Mouse (Mus musculus): ENCODE data around the gene Abhd10. TPM values are rescaled to one million over a fixed set of nuclear protein-coding genes. Genes with fewer than 3 reads are reported as not detected.

Gene Abhd10
- total and polyA plus RNA-seq, 2 experiments from 2014 or later: 27.4 to 33.4 TPM

DNA sequence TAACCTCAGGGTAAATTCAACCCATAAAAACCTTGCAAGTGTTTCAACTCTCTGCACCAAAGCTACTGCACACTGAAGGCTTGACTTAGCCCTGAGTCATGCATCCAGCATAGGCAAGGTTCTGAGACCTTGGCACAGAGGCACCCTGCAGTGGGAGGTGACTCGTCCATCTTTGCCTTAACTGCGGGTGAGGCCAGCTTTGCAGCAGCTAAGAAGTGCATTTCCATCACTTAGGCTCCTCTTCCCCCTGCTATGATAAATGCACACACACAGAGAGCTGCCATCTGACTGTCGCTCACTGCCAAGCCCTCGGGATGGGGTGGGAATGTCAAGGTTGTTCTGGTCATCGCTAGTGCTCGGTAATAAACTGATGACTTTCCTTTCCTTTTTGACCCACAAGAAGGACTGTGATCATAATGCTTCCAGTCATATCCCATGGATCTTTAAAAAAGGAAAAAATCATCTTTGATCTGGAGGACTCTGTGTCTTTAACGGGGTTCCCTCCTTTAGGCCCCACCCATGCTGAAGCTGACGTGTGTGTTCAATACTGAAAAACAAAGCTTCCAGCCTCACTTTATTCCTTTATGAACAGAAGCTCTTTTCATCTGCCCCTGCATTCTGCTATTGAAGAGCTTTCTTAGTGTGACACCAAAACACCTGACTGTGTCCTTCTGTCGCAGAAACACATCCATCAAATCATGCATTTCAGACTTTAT lies 47.2 kb downstream of the Abhd10 start:
- DNase-seq (no peak), ATAC-seq (peak; percentile 65)
- H3K27me3 ChIP-seq (ENCODE audit: insufficient read depth, low read length): no peaks in the 10 kb centered on the region
- H3K4me3 ChIP-seq (ENCODE audit: low read depth, low read length): no peak overlapping the region
- H3K9ac ChIP-seq: no peak overlapping the region
- H3K9me3 ChIP-seq (ENCODE audit: low read length): no peaks in the 10 kb centered on the region
- TF ChIP-seq CTCF (IDR thresholded peaks at IDR 0.05; ENCODE audit: low read depth): no peak
- H3K27ac ChIP-seq (ENCODE audit: low read depth, low read length): no peak overlapping the region
- 62% methylated on average over 9 of the region's 9 CpGs for WGBS
- H3K36me3 ChIP-seq (ENCODE audit: insufficient read depth): no peaks in the 10 kb centered on the region
- H3K4me2 ChIP-seq (ENCODE audit: low read depth): no peak overlapping the region
- peaks cover under 1% of the 10 kb centered on the region; the same call in 1 of the 2 replicates for H3K4me1 ChIP-seq (ENCODE audit: insufficient read depth)

DNA sequence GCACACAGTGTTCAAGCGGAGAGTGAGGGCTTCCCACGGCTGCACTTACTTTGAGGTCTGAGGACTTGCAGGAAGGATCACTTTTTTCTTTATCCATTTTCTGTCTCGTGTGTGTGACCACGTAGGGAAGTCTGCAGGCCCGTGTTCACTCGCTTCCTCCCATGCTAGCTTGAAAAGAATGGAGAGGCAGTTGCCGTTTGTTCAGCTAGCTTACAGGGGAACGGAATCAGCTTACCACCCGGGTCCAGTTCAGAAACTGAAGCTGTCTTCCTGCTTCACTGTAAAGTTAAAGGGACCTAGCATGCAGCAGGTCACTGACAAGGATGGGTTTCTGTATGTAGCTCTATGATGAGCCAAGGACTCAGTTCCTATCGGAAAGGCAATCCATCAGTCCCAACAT lies 49.2 kb downstream of the Abhd10 start, which contains the start of gene Tmprss7:
Gene Tmprss7 (minus strand): TSS at position 101 of the 400 bp plus-strand sequence.
- H3K27ac ChIP-seq (ENCODE audit: low read depth, low read length): no peak within 1 kb of the TSS
- ATAC-seq (no peak), DNase-seq (no peak)
- H3K4me1 ChIP-seq (ENCODE audit: insufficient read depth): peaks cover 6% of the 10 kb centered on the region; the same call in 1 of the 2 replicates
- H3K27me3 ChIP-seq (ENCODE audit: insufficient read depth, low read length): no peaks in the 10 kb centered on the region
- no peak for TF ChIP-seq CTCF (IDR thresholded peaks at IDR 0.05; ENCODE audit: low read depth)
- H3K4me2 ChIP-seq (ENCODE audit: low read depth): no peak within 1 kb of the TSS
- no peaks in the 10 kb centered on the region for H3K36me3 ChIP-seq (ENCODE audit: insufficient read depth)
- H3K4me3 ChIP-seq (ENCODE audit: low read depth, low read length): no peak within 1 kb of the TSS
- no peaks in the 10 kb centered on the region for H3K9me3 ChIP-seq (ENCODE audit: low read length)
- no peak within 1 kb of the TSS for H3K9ac ChIP-seq
- WGBS: 61% methylated on average over 10 of the region's 10 CpGs

DNA sequence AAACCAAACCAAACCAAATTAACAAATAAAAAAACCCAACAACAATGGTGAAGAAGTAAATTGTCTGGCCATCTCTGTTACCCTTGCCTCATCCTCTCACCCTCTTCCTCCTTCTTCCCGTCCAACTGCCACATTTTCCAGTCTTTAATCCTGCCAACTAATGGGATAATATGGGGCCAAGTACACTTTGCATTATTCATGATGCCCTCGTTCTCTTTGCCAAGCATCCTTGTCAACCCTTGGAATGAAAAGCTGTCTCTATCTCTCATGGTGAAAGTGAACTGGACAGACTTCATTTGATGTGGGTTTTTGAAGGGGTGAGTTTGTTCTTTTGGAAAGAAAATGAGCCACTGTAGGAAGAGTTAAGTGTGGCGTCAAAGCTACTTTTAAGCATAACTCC lies 49.9 kb downstream of the Abhd10 start:
- peaks cover 6% of the 10 kb centered on the region; the same call in 1 of the 2 replicates for H3K4me1 ChIP-seq (ENCODE audit: insufficient read depth)
- H3K4me3 ChIP-seq (ENCODE audit: low read depth, low read length): no peak overlapping the region
- no peak overlapping the region for H3K4me2 ChIP-seq (ENCODE audit: low read depth)
- no peaks in the 10 kb centered on the region for H3K27me3 ChIP-seq (ENCODE audit: insufficient read depth, low read length)
- no peak overlapping the region for H3K27ac ChIP-seq (ENCODE audit: low read depth, low read length)
- H3K9me3 ChIP-seq (ENCODE audit: low read length): no peaks in the 10 kb centered on the region
- no peak for TF ChIP-seq CTCF (IDR thresholded peaks at IDR 0.05; ENCODE audit: low read depth)
- no peak overlapping the region for H3K9ac ChIP-seq
- no peak for DNase-seq
- ATAC-seq: no peak
- H3K36me3 ChIP-seq (ENCODE audit: insufficient read depth): no peaks in the 10 kb centered on the region
- 15% methylated on average over 3 of the region's 3 CpGs for WGBS

DNA sequence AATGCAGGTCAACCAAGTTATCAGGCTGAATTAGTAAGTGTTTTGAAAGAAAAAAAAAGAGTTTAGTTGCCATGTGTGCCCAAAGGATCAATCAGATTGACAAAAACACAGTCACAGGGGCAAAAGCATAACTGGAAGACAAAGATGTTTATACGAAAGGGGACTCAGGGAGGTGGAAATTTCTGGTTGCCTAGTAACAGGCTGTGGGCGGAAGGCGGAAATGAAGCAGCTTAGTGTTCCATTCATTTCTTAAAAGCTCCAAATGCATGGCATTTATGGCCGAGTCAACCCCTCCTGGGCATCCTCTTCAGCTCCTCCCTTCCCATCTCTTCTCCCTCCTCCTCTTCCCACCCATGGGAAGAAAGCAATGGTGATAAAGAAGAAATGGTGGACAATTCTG lies 52.6 kb downstream of the Abhd10 start:
- TF ChIP-seq CTCF (IDR thresholded peaks at IDR 0.05; ENCODE audit: low read depth): no peak
- H3K4me2 ChIP-seq (ENCODE audit: low read depth): no peak overlapping the region
- H3K9me3 ChIP-seq (ENCODE audit: low read length): no peaks in the 10 kb centered on the region
- H3K4me1 ChIP-seq (ENCODE audit: insufficient read depth): peaks cover 6% of the 10 kb centered on the region; the same call in 1 of the 2 replicates
- H3K27me3 ChIP-seq (ENCODE audit: insufficient read depth, low read length): no peaks in the 10 kb centered on the region
- H3K27ac ChIP-seq (ENCODE audit: low read depth, low read length): peak overlapping the region; percentile 54
- H3K36me3 ChIP-seq (ENCODE audit: insufficient read depth): no peaks in the 10 kb centered on the region
- DNase-seq (peak; percentile 82), ATAC-seq (peak; percentile 91)
- no peak overlapping the region for H3K4me3 ChIP-seq (ENCODE audit: low read depth, low read length)
- no peak overlapping the region for H3K9ac ChIP-seq
- 5% methylated on average over 4 of the region's 4 CpGs for WGBS

DNA sequence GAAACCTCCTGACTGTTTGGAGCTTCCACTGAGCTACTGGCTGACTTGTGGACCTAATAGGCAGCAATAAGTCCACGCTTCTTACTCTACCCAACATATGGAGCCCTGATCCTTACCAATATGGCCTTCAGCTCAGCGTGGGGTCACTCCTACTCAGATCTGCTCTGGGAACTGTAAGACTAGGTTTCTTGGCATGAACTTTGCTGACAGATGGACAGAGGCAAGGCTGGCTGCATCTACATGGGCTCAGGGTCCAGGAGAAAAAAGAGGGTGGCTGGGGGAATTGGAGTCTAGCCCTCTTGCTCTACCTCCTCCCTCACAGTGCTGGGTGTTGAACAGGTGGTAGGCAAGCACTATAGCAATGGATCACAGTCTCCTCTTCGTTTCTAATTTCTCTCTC lies 55.9 kb downstream of the Abhd10 start:
- no peak for ATAC-seq
- DNase-seq: no peak
- Histone ChIP-seq H3K9ac (no peak overlapping the region), H3K4me2 (ENCODE audit: low read depth) (no peak overlapping the region), H3K27me3 (ENCODE audit: insufficient read depth, low read length) (no peaks in the 10 kb centered on the region), H3K4me1 (ENCODE audit: insufficient read depth) (0 out of 2 replicates have a peak, but pooled peaks cover 6% of the 10 kb centered on the region), H3K36me3 (ENCODE audit: insufficient read depth) (no peaks in the 10 kb centered on the region), H3K27ac (ENCODE audit: low read depth, low read length) (no peak overlapping the region), H3K4me3 (ENCODE audit: low read depth, low read length) (no peak overlapping the region), H3K9me3 (ENCODE audit: low read length) (no peaks in the 10 kb centered on the region)
- TF ChIP-seq CTCF (IDR thresholded peaks at IDR 0.05; ENCODE audit: low read depth): no peak
- 68% methylated on average over 3 of the region's 3 CpGs for WGBS

DNA sequence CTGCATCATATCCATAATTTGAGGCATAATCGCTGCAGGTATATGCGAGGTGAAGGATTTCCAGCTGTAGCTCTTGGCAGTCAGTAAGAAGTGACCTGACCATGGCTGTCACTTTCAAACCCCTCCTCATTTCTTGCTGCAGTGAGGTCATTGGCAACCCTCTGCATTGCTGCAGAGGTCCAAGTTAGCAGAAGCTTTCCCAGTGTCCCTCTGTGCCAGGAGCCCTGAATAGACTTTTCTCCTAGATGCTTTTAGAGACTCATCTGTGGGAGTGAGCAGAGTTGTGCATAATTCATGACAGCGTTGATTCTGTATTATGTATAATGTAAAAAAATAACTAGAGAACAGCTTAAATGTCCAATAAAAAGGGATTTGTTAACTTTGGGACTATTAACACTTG lies 57.5 kb downstream of the Abhd10 start:
- WGBS: 65% methylated on average over 3 of the region's 3 CpGs
- 0 out of 2 replicates have a peak, but pooled peaks cover 2% of the 10 kb centered on the region for H3K4me1 ChIP-seq (ENCODE audit: insufficient read depth)
- no peaks in the 10 kb centered on the region for H3K9me3 ChIP-seq (ENCODE audit: low read length)
- H3K27me3 ChIP-seq (ENCODE audit: insufficient read depth, low read length): no peaks in the 10 kb centered on the region
- H3K4me3 ChIP-seq (ENCODE audit: low read depth, low read length): no peak overlapping the region
- no peak for TF ChIP-seq CTCF (IDR thresholded peaks at IDR 0.05; ENCODE audit: low read depth)
- H3K4me2 ChIP-seq (ENCODE audit: low read depth): no peak overlapping the region
- no peak for ATAC-seq
- H3K9ac ChIP-seq: no peak overlapping the region
- no peaks in the 10 kb centered on the region for H3K36me3 ChIP-seq (ENCODE audit: insufficient read depth)
- no peak overlapping the region for H3K27ac ChIP-seq (ENCODE audit: low read depth, low read length)
- DNase-seq: no peak

DNA sequence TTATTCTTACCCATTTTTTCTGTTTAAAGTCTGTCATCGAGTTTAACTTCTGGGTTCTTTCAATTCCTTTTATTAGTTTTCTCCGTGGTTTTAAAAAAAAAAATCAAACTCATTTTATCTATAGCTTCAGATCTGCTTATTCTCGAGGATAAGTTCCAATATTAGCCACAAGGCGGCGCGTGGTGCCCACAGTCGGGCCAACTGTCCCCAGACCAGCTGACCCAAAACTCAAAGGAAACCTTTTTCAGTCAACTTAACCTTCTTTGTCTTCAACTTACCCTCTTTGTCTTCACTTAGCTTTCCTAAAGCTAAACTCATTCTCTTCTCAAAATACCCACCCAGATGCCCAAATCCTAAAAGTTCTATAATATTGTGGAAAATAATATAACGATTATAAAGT lies 57.9 kb downstream of the Abhd10 start:
- H3K4me3 ChIP-seq (ENCODE audit: low read depth, low read length): no peak overlapping the region
- peak; percentile 65 for DNase-seq
- H3K4me2 ChIP-seq (ENCODE audit: low read depth): no peak overlapping the region
- no peak for ATAC-seq
- no peaks in the 10 kb centered on the region for H3K36me3 ChIP-seq (ENCODE audit: insufficient read depth)
- no peak overlapping the region for H3K9ac ChIP-seq
- no peaks in the 10 kb centered on the region for H3K27me3 ChIP-seq (ENCODE audit: insufficient read depth, low read length)
- H3K9me3 ChIP-seq (ENCODE audit: low read length): no peaks in the 10 kb centered on the region
- 13% methylated on average over 8 of the region's 8 CpGs for WGBS
- no peaks in the 10 kb centered on the region for H3K4me1 ChIP-seq (ENCODE audit: insufficient read depth)
- H3K27ac ChIP-seq (ENCODE audit: low read depth, low read length): no peak overlapping the region
- peak; percentile 71 for TF ChIP-seq CTCF (IDR thresholded peaks at IDR 0.05; ENCODE audit: low read depth)

Other genes with a start within 250 kb of the Abhd10 start
- gene Gm609, start 250.0 kb downstream of the Abhd10 start, total RNA-seq (2014; rRNA removed): not detected in 2 replicates
- gene Gm609, start 250.0 kb downstream of the Abhd10 start, polyA plus RNA-seq (2015; fragmentation: Nextera tagmentation; extraction: Ambion mirVana): not detected in 2 replicates
- gene Gm17783, start 210.9 kb downstream of the Abhd10 start, total RNA-seq (2014; rRNA removed): not detected in 2 replicates
- gene Gm17783, start 210.9 kb downstream of the Abhd10 start, polyA plus RNA-seq (2015; fragmentation: Nextera tagmentation; extraction: Ambion mirVana): not detected in 2 replicates
- gene Slc9c1, start 207.6 kb downstream of the Abhd10 start, total RNA-seq (2014; rRNA removed): not detected in 2 replicates
- not detected in 2 replicates for gene Slc9c1, start 207.6 kb downstream of the Abhd10 start, polyA plus RNA-seq (2015; fragmentation: Nextera tagmentation; extraction: Ambion mirVana)
- gene Gcsam, start 132.6 kb downstream of the Abhd10 start, total RNA-seq (2014; rRNA removed): not detected in 2 replicates
- gene Gcsam, start 132.6 kb downstream of the Abhd10 start, polyA plus RNA-seq (2015; fragmentation: Nextera tagmentation; extraction: Ambion mirVana): not detected in 2 replicates
- 0.23 TPM in 1 of 2 replicates, not detected in the other for gene BC016579, start 88.9 kb downstream of the Abhd10 start, total RNA-seq (2014; rRNA removed)
- gene BC016579, start 88.9 kb downstream of the Abhd10 start, polyA plus RNA-seq (2015; fragmentation: Nextera tagmentation; extraction: Ambion mirVana): not detected in 2 replicates
- 0.85 and 1.3 TPM in 2 replicates for gene Tmprss7, start 49.3 kb downstream of the Abhd10 start, total RNA-seq (2014; rRNA removed)
- gene Tmprss7, start 49.3 kb downstream of the Abhd10 start, polyA plus RNA-seq (2015; fragmentation: Nextera tagmentation; extraction: Ambion mirVana): 0.43 and 0.69 TPM in 2 replicates
- gene Tagln3, start 18.3 kb downstream of the Abhd10 start, total RNA-seq (2014; rRNA removed): 225 and 289 TPM in 2 replicates
- 328 and 399 TPM in 2 replicates for gene Tagln3, start 18.3 kb downstream of the Abhd10 start, polyA plus RNA-seq (2015; fragmentation: Nextera tagmentation; extraction: Ambion mirVana)
- gene Phldb2, start 210.6 kb upstream of the Abhd10 start, total RNA-seq (2014; rRNA removed): 6.0 and 25.2 TPM in 2 replicates
- gene Phldb2, start 210.6 kb upstream of the Abhd10 start, polyA plus RNA-seq (2015; fragmentation: Nextera tagmentation; extraction: Ambion mirVana): 3.1 and 4.2 TPM in 2 replicates